Mouse (Mus musculus) heart, adult 8-10 months (tissue): ENCODE results near the gene Csnk2b. TPM values are rescaled to one million over a fixed set of nuclear protein-coding genes. Genes with fewer than 3 reads are reported as not detected.
A peak's percentile ranks its signal among the peaks of the same experiment; 100 is the strongest.

Source experiments
- DNase-seq: peaks from one replicate; pipeline ENCODE4 v3.0.0; 2022; ENCODE audit warnings: low spot score
- total RNA-seq, 4 experiments: library from RNA; stranded (reverse); gene quantifications; 2 replicates each; pipeline ENCODE4 v1.2.4; 2022

The Csnk2b gene
- total RNA-seq, 4 experiments from 2014 or later = 152 to 184 (median 155) TPM

- peak; percentile 92 for DNase-seq
Measured at GRCm38 (mm10) chr17:35088825-35089644, 32.8 kb downstream of the Csnk2b start, which contains the start of gene Abhd16a. Gene Abhd16a (plus strand): TSS chr17:35089263.

- DNase-seq = no peak
Measured at GRCm38 (mm10) chr17:35088151-35088550, 33.7 kb downstream of the Csnk2b start.

GRCm38 (mm10) chr17:35085208-35085865 lies 36.5 kb downstream of the Csnk2b start, which contains the start of gene Ly6g6f:
Gene Ly6g6f (minus strand): TSS chr17:35085610.
- no peak for DNase-seq

- no peak for DNase-seq
Measured at GRCm38 (mm10) chr17:35083929-35084497, 37.8 kb downstream of the Csnk2b start.

GRCm38 (mm10) chr17:35082841-35083576 lies 38.8 kb downstream of the Csnk2b start:
- DNase-seq = no peak

GRCm38 (mm10) chr17:35080710-35081109 lies 41.1 kb downstream of the Csnk2b start:
- DNase-seq = no peak

GRCm38 (mm10) chr17:35080248-35080647 lies 41.6 kb downstream of the Csnk2b start:
- DNase-seq = no peak

- no peak for DNase-seq
Measured at GRCm38 (mm10) chr17:35079778-35080177, 42.1 kb downstream of the Csnk2b start.

- DNase-seq = no peak
Measured at GRCm38 (mm10) chr17:35077786-35078233, 44.0 kb downstream of the Csnk2b start, which contains the start of gene Ly6g6d. Gene Ly6g6d (minus strand): TSS chr17:35078065.

- DNase-seq = no peak
Measured at GRCm38 (mm10) chr17:35077285-35077684, 44.6 kb downstream of the Csnk2b start.

- DNase-seq = no peak
Measured at GRCm38 (mm10) chr17:35076507-35077176, 45.2 kb downstream of the Csnk2b start, which contains the start of gene Ly6g6e. Gene Ly6g6e (plus strand): TSS chr17:35076902.

GRCm38 (mm10) chr17:35074097-35074496 lies 47.8 kb downstream of the Csnk2b start:
- no peak for DNase-seq

GRCm38 (mm10) chr17:35071454-35071853 lies 50.4 kb downstream of the Csnk2b start:
- no peak for DNase-seq

- DNase-seq = no peak
Measured at GRCm38 (mm10) chr17:35070556-35071229, 51.2 kb downstream of the Csnk2b start.

- no peak for DNase-seq
Measured at GRCm38 (mm10) chr17:35068213-35068914, 53.5 kb downstream of the Csnk2b start.
